Mouse (Mus musculus) heart, adult 18-20 months (tissue): ENCODE data around the gene Ptrhd1. TPM values are rescaled to one million over a fixed set of nuclear protein-coding genes. Genes with fewer than 3 reads are reported as not detected.
"Not testable (repeated sequence)": the region's sequence is repeated elsewhere in the genome, so short reads cannot be mapped to it uniquely, and the experiment has no call there.

ENCODE experiments used
- DNase-seq, 2 experiments: peaks; one replicate each; pipeline ENCODE4 v3.0.0; 2021 to 2022; ENCODE audit warnings: mixed read lengths in 1 of 2
- long read RNA-seq, 2 experiments: library from polyadenylated mRNA; stranded (forward); transcript quantifications; one replicate each; pipeline ENCODE4 v2.0.0; 2021
- total RNA-seq, 2 experiments: library from RNA; stranded (reverse); gene quantifications; 2 replicates each; pipeline ENCODE4 v1.2.3; 2021

Gene Ptrhd1
- total RNA-seq: 1 to 10 TPM; 3.9 to 4.6 TPM
- long read RNA-seq, experiment 1, transcript Ptrhd1-201 (2 exons, 3,840 nt): major isoform, 12 of 14 reads
- long read RNA-seq, experiment 1, partial matches to known transcripts: 0 of 14 reads
- long read RNA-seq, experiment 1, other reads (novel, unspliced or antisense): 2 of 14 reads
- long read RNA-seq, experiment 2, transcript Ptrhd1-201 (2 exons, 3,840 nt): major isoform, 5 of 9 reads
- long read RNA-seq, experiment 2, partial matches to known transcripts: 0 of 9 reads
- long read RNA-seq, experiment 2, other reads (novel, unspliced or antisense): 4 of 9 reads

DNA sequence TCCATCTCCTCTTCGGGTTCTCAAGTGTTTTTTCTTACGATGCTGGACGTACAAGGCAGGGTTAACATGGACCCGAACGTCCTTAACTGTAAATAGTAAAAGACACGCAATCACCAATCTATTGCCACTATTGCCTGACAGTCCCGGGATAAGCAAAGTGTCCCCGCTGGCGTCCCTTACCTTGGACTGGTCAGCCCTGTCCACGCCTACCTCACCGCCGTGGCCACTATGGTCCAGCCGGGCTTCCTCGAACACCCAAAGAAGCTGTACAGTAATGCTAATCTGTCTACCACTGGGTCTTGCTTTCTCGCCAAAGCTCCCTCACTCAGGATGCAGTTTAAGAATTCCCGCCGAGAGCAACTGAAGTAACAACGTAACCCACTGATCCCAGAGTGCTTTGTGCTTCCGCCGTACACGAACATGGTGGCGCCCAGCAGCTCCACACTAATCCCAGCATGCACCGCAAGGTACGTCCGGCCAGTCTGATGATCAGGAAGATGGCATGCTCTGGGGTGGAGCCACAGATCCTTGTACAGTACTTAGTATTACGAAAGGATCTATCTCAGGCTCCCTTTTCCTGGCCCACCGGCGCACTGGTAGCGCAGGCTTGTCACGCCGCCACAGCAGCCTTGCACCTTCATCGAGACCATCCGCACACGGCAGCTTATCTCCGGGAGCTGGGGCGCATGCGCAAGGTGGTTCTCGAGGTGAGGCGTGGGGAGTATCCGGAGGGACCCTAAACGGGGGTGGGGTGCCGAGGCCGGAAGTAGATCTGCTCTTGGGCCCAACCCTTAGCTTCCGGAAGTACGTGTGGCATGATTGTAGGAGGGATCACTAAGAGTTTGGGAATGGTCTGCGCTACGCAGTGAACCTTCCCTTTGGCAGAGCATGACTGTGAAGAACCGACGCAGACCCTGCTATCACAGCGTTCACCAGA lies at the start of gene Ptrhd1, which contains the start of gene Cenpo:
Ptrhd1 (plus strand) TSS at position 456 of the 937 bp plus-strand sequence.
Cenpo (minus strand) TSS at position 723 of the 937 bp plus-strand sequence.
- peak; percentile 98 to 99 for DNase-seq

DNA sequence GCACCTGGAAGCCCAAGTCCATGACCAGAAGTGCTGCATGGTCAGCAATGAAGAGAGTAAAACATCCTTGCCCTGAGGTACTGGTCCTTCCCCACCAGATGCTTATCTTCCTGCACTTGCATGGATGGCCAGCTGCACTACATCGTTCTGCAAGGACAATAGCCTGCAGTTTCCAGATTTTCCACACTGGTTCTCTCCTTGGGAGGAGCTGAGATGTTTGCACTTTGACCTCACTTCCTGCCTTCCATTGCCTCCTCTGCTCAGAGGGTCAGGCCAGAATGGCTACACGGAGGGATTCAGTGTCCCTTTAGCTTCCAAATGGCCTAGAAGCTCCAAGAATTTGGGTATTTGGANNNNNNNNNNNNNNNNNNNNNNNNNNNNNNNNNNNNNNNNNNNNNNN lies 49.2 kb upstream of the Ptrhd1 start:
- DNase-seq: no peak

DNA sequence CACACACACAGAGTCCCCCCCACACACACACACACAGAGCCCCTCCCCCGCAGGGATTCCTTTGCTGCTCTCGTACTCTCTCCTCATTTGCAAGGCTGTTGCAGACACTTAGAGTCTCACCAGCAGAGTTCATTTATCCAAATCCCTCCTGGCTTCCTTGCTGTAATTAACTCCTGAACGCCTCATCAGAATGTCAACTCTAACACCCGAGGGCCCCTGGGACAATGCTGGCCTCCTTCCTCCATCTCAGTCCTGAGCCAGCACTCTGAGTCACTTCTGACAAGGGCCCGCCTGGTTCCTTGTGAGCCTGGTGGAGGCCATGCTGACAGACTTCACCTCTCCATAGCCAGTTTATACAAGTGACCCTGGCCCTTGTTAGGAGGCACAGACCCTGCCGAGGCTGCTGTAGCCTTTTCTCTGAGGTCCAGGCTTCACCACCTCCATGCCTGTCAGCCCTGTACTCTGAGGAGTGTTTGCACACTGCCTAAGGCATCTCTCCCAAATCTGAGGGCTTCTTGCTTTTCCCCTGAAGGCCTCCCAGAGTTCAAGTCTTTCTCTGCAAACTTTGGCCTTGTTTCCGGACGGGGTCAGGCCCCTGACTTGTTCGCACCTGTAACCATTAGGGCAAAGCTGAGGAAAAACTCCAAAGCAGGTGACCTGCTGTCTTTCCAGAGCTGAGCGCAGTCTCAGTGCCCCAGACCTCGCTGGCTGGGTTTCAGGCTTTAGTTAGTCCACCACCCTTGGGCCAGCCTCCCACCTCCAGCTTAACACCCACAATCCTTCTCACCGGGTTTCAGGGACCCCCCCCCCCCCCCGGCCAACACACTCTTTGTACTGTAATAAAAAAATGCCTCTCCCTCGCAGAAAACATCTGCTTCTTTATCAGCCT lies 45.4 kb upstream of the Ptrhd1 start:
- peak; percentile 86 for DNase-seq

DNA sequence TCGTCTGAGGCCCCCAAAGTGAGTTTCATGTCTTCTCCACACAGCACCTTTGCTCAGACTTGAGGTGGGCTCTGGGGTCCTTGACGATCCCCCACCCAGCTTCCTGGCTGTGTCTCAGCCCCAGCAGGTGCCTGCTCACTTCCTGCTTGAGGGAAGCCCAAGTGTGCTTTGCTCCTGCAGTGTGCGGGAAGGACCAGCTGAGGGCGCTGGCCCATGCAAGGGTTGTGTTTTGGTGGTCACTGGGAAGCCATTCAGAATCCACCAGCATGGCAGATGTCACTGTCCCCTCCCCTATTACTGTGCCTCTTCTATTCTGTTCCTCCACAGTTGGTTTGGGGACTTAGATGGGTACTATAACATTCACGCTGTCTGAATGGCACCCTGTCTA lies 44.8 kb upstream of the Ptrhd1 start:
- DNase-seq: no peak

DNA sequence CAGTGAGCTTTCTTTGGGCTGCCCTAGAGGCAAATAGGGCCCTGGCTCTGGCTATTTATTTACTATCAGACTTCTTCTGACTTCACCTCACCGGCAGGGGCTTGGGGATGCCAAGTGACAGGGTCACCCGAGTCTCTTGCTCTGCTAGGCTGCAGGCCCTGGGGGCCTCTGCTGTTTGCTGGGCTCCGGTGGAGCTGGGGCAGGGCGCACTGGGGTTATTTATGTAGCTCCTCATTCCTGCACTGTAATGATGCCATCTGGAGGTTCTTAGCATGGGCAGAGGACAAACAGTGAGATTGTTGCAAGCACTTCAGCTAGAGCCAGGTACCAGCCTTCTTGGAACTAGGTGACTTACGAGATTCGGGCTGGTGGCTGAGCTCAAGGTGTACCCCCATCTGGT lies 41.3 kb upstream of the Ptrhd1 start:
- no peak for DNase-seq

- DNase-seq: no peak
Observed at GRCm38 (mm10) chr12:4193025-4193740, 40.6 kb upstream of the Ptrhd1 start.

DNA sequence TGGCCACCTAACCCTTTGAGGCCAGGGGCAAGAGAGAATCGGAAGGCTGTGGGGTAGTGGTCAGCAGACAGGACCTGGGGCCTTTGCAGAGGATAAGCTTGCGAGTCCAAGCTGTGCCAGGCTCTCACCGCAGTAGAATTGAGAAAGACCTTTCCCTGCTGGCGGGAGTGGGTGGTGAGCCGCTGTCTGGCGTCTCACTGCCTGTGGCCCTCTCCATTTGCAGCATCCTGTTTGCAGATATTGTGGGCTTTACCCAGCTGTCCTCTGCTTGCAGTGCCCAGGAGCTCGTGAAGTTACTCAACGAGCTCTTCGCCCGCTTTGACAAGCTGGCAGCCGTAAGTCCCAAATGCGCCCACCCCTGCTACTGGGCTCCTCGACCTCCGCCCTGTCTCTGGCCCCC lies 39.2 kb upstream of the Ptrhd1 start:
- DNase-seq: no peak

GRCm38 (mm10) chr12:4198702-4199101 lies 35.1 kb upstream of the Ptrhd1 start:
- no peak for DNase-seq

- no peak for DNase-seq
Observed at GRCm38 (mm10) chr12:4199271-4199670, 34.6 kb upstream of the Ptrhd1 start.

GRCm38 (mm10) chr12:4201454-4202200 lies 32.2 kb upstream of the Ptrhd1 start:
- DNase-seq: peak; percentile 72 to 78

- no peak for DNase-seq
Observed at GRCm38 (mm10) chr12:4202206-4202605, 31.6 kb upstream of the Ptrhd1 start.

GRCm38 (mm10) chr12:4206106-4206505 lies 27.7 kb upstream of the Ptrhd1 start:
- DNase-seq: no peak

GRCm38 (mm10) chr12:4208405-4209133 lies 25.3 kb upstream of the Ptrhd1 start:
- DNase-seq: peak; percentile 64 to 77

DNA sequence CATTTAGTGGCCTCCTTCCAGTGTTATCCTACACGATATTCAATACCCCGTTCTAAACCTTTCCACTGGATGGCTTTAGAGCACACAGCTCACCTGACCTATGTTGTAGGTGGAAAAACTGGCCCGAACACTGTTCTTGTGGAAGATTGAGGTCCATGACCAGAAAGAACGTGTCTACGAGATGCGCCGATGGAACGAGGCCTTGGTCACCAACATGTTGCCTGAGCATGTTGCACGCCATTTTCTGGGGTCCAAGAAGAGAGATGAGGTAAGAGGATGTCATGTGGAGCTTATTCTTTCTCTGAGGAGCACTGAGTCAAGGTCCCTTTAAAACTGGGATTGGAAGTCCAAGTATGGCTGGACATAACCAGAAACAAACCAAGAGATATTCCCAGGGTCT lies 24.6 kb upstream of the Ptrhd1 start:
- DNase-seq: no peak

DNA sequence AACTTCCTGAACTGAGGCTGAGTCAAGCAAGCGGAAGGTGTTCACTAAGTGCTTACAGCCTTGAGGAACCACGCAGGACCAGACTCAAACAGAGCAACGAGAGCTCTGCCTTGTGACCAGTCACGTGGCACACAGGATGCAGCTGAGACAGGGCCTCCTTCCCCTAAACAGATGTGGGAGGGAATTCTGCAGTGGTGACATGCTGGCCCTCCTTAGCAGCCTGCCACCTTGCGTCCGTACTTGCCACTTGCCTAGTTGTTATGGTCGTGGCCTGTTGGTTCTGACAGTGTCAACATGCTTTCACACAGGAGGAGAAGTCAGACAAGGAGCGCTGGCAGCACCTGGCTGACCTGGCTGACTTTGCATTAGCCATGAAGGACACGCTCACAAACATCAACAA lies 22.7 kb upstream of the Ptrhd1 start:
- DNase-seq: peak in 1 of 2 experiments; percentile 70

DNA sequence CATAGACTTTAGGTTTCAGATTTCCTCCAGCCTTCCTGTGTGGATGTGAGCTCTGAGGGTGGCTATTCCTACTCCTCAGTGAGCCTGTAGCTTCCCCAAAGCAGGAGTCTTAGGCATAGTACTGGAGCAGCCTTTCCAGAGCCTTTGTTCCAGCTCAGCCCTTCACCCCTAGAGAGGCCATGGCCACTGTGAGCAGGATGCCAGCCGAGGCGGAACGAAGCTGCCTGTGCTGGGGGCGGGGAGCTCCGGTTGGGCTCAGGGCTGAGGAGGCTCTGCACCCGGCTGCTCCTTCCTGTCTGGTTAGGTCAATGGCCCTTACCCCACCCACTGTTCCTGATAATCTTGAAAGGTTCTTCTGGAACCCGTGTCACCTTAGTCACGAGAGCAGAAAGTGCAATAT lies 20.9 kb upstream of the Ptrhd1 start:
- DNase-seq: no peak

DNA sequence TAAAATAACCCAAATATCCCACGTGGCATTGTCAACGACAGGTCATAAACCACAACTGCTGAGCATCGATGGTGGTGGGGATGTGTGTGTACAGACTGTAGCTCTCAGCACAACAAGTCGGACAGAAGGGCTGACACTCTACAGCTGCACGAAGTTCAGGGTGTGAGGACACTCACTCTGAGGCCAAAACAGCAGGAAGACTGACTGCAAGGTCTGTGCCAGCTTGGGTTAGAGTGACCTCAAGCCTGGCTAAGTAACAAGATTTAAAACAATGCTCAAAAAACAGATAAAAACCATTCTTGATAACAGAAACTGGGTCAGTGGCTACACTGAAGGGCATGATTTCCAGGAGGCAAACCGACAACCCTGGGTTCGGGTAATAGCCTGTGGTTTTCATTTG lies 3.7 kb upstream of the Ptrhd1 start:
- no peak for DNase-seq

DNA sequence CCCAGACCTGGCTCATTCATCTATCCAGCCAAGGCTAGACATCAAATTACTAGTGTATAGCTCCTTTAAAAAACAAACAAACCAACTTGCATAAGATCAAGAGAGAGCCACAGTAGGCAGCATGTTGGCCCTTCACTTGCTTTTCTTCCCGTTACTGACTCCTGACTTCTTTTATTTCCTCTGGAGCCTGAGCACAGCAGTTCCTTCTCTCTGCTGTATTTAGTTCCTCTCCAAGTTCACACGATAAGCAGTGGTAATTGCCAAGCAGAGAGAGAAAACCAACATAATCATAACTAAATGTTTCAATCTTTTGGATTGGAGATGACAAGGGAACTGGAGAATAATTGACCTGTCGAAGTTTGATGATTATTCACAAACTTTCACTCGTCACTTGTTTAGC lies 1.1 kb upstream of the Ptrhd1 start:
- no peak for DNase-seq

DNA sequence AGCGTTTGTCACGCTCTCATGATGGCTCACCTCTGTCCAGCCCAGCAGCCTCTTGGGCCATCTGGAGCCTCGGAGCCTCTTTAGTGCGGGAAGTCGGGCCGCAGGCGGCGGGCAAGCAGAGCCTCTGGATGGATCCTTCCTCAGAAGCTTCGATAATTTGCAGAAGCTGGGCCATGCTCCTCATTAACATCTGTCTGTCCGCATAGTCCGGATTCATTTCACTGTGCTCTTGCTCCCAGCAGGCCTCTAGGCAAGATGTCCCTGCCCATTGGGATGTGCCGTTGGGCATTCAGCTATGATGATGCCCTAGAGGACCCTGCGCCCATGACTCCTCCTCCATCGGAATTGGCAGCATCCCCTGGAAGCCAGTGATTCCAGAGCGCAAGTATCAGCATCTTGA lies 3.7 kb downstream of the Ptrhd1 start:
- no peak for DNase-seq

GRCm38 (mm10) chr12:4240281-4240680 lies 6.5 kb downstream of the Ptrhd1 start:
- not testable (repeated sequence) for DNase-seq
